Mouse (Mus musculus): ENCODE data around the gene Hba-a1. TPM values are rescaled to one million over a fixed set of nuclear protein-coding genes. Genes with fewer than 3 reads are reported as not detected.

Hba-a1 gene
- polyA plus RNA-seq, 1 experiment from 2014 or later, result 2,421 TPM

- peak overlapping the region; percentile 49 for H3K4me2 ChIP-seq
- WGBS, result 56% methylated on average over 16 of the region's 17 CpGs
- H3K27me3 ChIP-seq, result peaks cover 20% of the 10 kb centered on the region
- no peaks in the 10 kb centered on the region for H3K36me3 ChIP-seq
- no peaks in the 10 kb centered on the region for H3K9me3 ChIP-seq
- H3K9ac ChIP-seq, result no peak overlapping the region
- H3K27ac ChIP-seq (replicated peaks), result no peak overlapping the region
- peak overlapping the region; percentile 26 for H3K4me3 ChIP-seq
- ATAC-seq (ENCODE audit: low read depth), result peak; percentile 25; the same call in 1 of the 2 replicates
- no peaks in the 10 kb centered on the region for H3K4me1 ChIP-seq (replicated peaks)
These were observed 17.3 kb downstream of the Hba-a1 start for GRCm38 (mm10) chr11:32300279-32301267.

- ATAC-seq (ENCODE audit: low read depth), result no peak
- Histone ChIP-seq H3K36me3 (no peaks in the 10 kb centered on the region), H3K4me3 (no peak overlapping the region), H3K27ac (replicated peaks) (no peak overlapping the region), H3K4me2 (no peak overlapping the region), H3K9ac (no peak overlapping the region), H3K9me3 (no peaks in the 10 kb centered on the region), H3K27me3 (peaks cover 20% of the 10 kb centered on the region), H3K4me1 (replicated peaks) (no peaks in the 10 kb centered on the region)
- WGBS, result 69% methylated on average over 1 of the region's 1 CpGs
These were observed 18.2 kb downstream of the Hba-a1 start for GRCm38 (mm10) chr11:32301506-32301905.

GRCm38 (mm10) chr11:32302824-32303419 lies 19.6 kb downstream of the Hba-a1 start:
- 58% methylated on average over 2 of the region's 2 CpGs for WGBS
- no peak overlapping the region for H3K9ac ChIP-seq
- H3K36me3 ChIP-seq, result no peaks in the 10 kb centered on the region
- no peaks in the 10 kb centered on the region for H3K4me1 ChIP-seq (replicated peaks)
- no peak for ATAC-seq (ENCODE audit: low read depth)
- H3K27me3 ChIP-seq, result peaks cover 20% of the 10 kb centered on the region
- H3K27ac ChIP-seq (replicated peaks), result no peak overlapping the region
- H3K4me2 ChIP-seq, result no peak overlapping the region
- H3K9me3 ChIP-seq, result no peaks in the 10 kb centered on the region
- H3K4me3 ChIP-seq, result no peak overlapping the region

- H3K4me2 ChIP-seq, result no peak overlapping the region
- H3K4me3 ChIP-seq, result no peak overlapping the region
- no peaks in the 10 kb centered on the region for H3K36me3 ChIP-seq
- 87% methylated on average over 1 of the region's 1 CpGs for WGBS
- no peak for ATAC-seq (ENCODE audit: low read depth)
- H3K27me3 ChIP-seq, result peaks cover 20% of the 10 kb centered on the region
- no peaks in the 10 kb centered on the region for H3K9me3 ChIP-seq
- no peak overlapping the region for H3K27ac ChIP-seq (replicated peaks)
- no peaks in the 10 kb centered on the region for H3K4me1 ChIP-seq (replicated peaks)
- H3K9ac ChIP-seq, result no peak overlapping the region
These were observed 20.1 kb downstream of the Hba-a1 start for GRCm38 (mm10) chr11:32303455-32303854.

GRCm38 (mm10) chr11:32307006-32307405 lies 23.7 kb downstream of the Hba-a1 start:
- no peak for ATAC-seq (ENCODE audit: low read depth)
- WGBS, result 60% methylated on average over 1 of the region's 1 CpGs

GRCm38 (mm10) chr11:32309446-32309845 lies 26.1 kb downstream of the Hba-a1 start:
- no peak for ATAC-seq (ENCODE audit: low read depth)
- no peaks in the 10 kb centered on the region for H3K9me3 ChIP-seq
- 34% methylated on average over 4 of the region's 4 CpGs for WGBS
- no peaks in the 10 kb centered on the region for H3K4me1 ChIP-seq (replicated peaks)
- H3K27me3 ChIP-seq, result no peaks in the 10 kb centered on the region
- H3K9ac ChIP-seq, result no peak overlapping the region
- no peak overlapping the region for H3K4me2 ChIP-seq
- no peaks in the 10 kb centered on the region for H3K36me3 ChIP-seq
- no peak overlapping the region for H3K4me3 ChIP-seq
- no peak overlapping the region for H3K27ac ChIP-seq (replicated peaks)

More at GRCm38 (mm10) chr11:32307006-32307405, 23.7 kb downstream of the Hba-a1 start:
- Histone ChIP-seq H3K9ac (no peak overlapping the region), H3K4me3 (no peak overlapping the region), H3K27ac (replicated peaks) (no peak overlapping the region), H3K27me3 (peaks cover 4% of the 10 kb centered on the region; the same call in 1 of the 2 replicates), H3K9me3 (no peaks in the 10 kb centered on the region), H3K36me3 (no peaks in the 10 kb centered on the region), H3K4me2 (no peak overlapping the region), H3K4me1 (replicated peaks) (no peaks in the 10 kb centered on the region)

GRCm38 (mm10) chr11:32309928-32310327 lies 26.6 kb downstream of the Hba-a1 start:
- no peak for ATAC-seq (ENCODE audit: low read depth)
- Histone ChIP-seq H3K4me3 (no peak overlapping the region), H3K27me3 (no peaks in the 10 kb centered on the region), H3K27ac (replicated peaks) (no peak overlapping the region), H3K9me3 (no peaks in the 10 kb centered on the region), H3K4me1 (replicated peaks) (no peaks in the 10 kb centered on the region), H3K36me3 (no peaks in the 10 kb centered on the region), H3K9ac (no peak overlapping the region), H3K4me2 (no peak overlapping the region)
- 78% methylated on average over 3 of the region's 3 CpGs for WGBS

GRCm38 (mm10) chr11:32316009-32316408 lies 32.7 kb downstream of the Hba-a1 start:
- H3K4me2 ChIP-seq, result no peak overlapping the region
- no peak overlapping the region for H3K27ac ChIP-seq (replicated peaks)
- 89% methylated on average over 3 of the region's 3 CpGs for WGBS

GRCm38 (mm10) chr11:32320507-32321195 lies 37.3 kb downstream of the Hba-a1 start:
- no peak for ATAC-seq (ENCODE audit: low read depth)
- Histone ChIP-seq H3K9me3 (no peaks in the 10 kb centered on the region), H3K27me3 (no peaks in the 10 kb centered on the region), H3K36me3 (no peaks in the 10 kb centered on the region), H3K4me1 (replicated peaks) (peaks cover 3% of the 10 kb centered on the region), H3K4me3 (no peak overlapping the region), H3K4me2 (no peak overlapping the region), H3K9ac (no peak overlapping the region), H3K27ac (replicated peaks) (no peak overlapping the region)
- WGBS, result 73% methylated on average over 11 of the region's 11 CpGs

More at GRCm38 (mm10) chr11:32316009-32316408, 32.7 kb downstream of the Hba-a1 start:
- no peaks in the 10 kb centered on the region for H3K27me3 ChIP-seq
- no peak overlapping the region for H3K9ac ChIP-seq
- H3K4me1 ChIP-seq (replicated peaks), result no peaks in the 10 kb centered on the region
- ATAC-seq (ENCODE audit: low read depth), result no peak
- no peak overlapping the region for H3K4me3 ChIP-seq
- H3K9me3 ChIP-seq, result no peaks in the 10 kb centered on the region
- H3K36me3 ChIP-seq, result no peaks in the 10 kb centered on the region

- Histone ChIP-seq H3K36me3 (no peaks in the 10 kb centered on the region), H3K27me3 (no peaks in the 10 kb centered on the region), H3K4me3 (no peak overlapping the region), H3K27ac (replicated peaks) (no peak overlapping the region), H3K9ac (no peak overlapping the region), H3K4me2 (no peak overlapping the region), H3K4me1 (replicated peaks) (peaks cover 3% of the 10 kb centered on the region), H3K9me3 (no peaks in the 10 kb centered on the region)
- 43% methylated on average over 8 of the region's 8 CpGs for WGBS
- no peak for ATAC-seq (ENCODE audit: low read depth)
These were observed 37.9 kb downstream of the Hba-a1 start for GRCm38 (mm10) chr11:32321196-32321565.

GRCm38 (mm10) chr11:32324609-32325008 lies 41.3 kb downstream of the Hba-a1 start:
- Histone ChIP-seq H3K9me3 (no peaks in the 10 kb centered on the region), H3K4me2 (peak overlapping the region; percentile 37), H3K4me3 (no peak overlapping the region), H3K9ac (no peak overlapping the region), H3K36me3 (no peaks in the 10 kb centered on the region), H3K4me1 (replicated peaks) (peaks cover 3% of the 10 kb centered on the region), H3K27me3 (no peaks in the 10 kb centered on the region), H3K27ac (replicated peaks) (no peak overlapping the region)
- WGBS, result 8% methylated on average over 15 of the region's 15 CpGs
- peak; percentile 90 for ATAC-seq (ENCODE audit: low read depth)

GRCm38 (mm10) chr11:32331075-32331474 lies 47.8 kb downstream of the Hba-a1 start:
- no peak overlapping the region for H3K4me2 ChIP-seq
- no peaks in the 10 kb centered on the region for H3K27me3 ChIP-seq
- H3K4me1 ChIP-seq (replicated peaks), result peaks cover 13% of the 10 kb centered on the region
- 36% methylated on average over 6 of the region's 6 CpGs for WGBS
- ATAC-seq (ENCODE audit: low read depth), result no peak
- H3K4me3 ChIP-seq, result no peak overlapping the region
- no peak overlapping the region for H3K9ac ChIP-seq
- peak overlapping the region; percentile 9; the same call in 1 of the 2 replicates for H3K27ac ChIP-seq (replicated peaks)
- no peaks in the 10 kb centered on the region for H3K9me3 ChIP-seq
- no peaks in the 10 kb centered on the region for H3K36me3 ChIP-seq
